Mouse (Mus musculus): ENCODE data around the gene Zfhx3. TPM values are rescaled to one million over a fixed set of nuclear protein-coding genes. Genes with fewer than 3 reads are reported as not detected.
A peak's percentile ranks its signal among the peaks of the same experiment; 100 is the strongest.

Gene Zfhx3
- polyA plus RNA-seq, 1 experiment = 2.5 TPM

DNA sequence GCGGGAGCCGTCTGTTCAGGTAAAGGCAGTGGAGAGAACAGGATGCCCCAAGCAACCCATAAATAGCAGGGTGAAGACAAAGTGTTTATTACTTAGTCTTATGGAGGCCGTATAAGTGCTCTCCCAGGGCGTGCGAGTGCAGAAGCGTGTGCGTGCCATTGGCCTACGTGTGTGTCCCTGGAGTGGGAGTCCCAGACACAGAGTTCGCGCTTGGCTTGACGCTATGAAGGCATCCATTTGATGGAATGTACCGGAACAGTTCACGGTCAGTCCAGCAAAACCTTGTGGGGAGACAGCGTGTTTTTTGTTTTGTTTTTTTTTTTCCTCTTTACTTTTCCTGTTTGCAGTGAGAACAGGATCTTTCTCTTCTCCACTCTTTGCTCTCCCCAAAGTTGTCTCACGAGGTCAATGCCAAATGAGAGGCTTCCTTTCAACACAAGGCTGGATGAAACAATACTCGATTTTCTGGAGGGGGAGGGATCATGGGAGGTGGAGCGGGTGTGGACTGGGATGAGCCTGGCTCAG, 732.6 kb downstream of the Zfhx3 start:
- Histone ChIP-seq H3K4me1 (ENCODE audit: control insufficient read depth, insufficient read depth, low read length) (no peaks in the 10 kb centered on the region), H3K36me3 (ENCODE audit: control insufficient read depth, insufficient read depth, low read length) (no peaks in the 10 kb centered on the region), H3K4me3 (ENCODE audit: insufficient read depth, low read depth, low read length) (no peak overlapping the region), H3K27me3 (replicated peaks; ENCODE audit: control insufficient read depth, insufficient read depth, low read length) (no peaks in the 10 kb centered on the region), H3K27ac (ENCODE audit: insufficient read depth, low read depth, low read length) (no peak overlapping the region)
- no peak for TF ChIP-seq CTCF (conservative IDR thresholded peaks at IDR 0.05; ENCODE audit: insufficient read depth, insufficient read length, low read depth, low read length)
- TF ChIP-seq POLR2A (IDR thresholded peaks at IDR 0.05; ENCODE audit: low read depth, low read length) = no peak
- 27% methylated on average over 17 of the region's 17 CpGs for WGBS
- no peak for DNase-seq

DNA sequence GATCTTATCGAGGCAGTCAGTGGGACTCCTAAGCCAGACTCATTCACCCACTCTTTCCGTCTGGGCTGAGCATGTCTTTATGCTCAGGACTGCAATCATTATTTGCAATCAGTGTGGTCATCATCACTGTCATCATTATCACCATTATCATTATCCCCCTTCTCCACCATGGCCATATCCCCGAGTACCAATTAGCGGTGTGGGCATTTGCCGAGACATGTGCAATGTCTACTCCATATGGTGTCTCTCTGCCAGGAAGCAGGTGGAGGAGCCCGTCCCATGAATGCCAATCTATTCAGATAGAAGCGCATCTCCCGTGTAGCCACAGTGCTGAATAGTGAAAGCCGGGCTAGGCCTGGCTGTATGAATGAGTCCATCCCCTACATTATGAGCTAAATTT, 747.2 kb downstream of the Zfhx3 start:
- Histone ChIP-seq H3K4me3 (ENCODE audit: insufficient read depth, low read depth, low read length) (no peak overlapping the region), H3K27ac (ENCODE audit: insufficient read depth, low read depth, low read length) (no peak overlapping the region), H3K4me1 (ENCODE audit: control insufficient read depth, insufficient read depth, low read length) (peaks cover 6% of the 10 kb centered on the region), H3K36me3 (ENCODE audit: control insufficient read depth, insufficient read depth, low read length) (no peaks in the 10 kb centered on the region), H3K27me3 (replicated peaks; ENCODE audit: control insufficient read depth, insufficient read depth, low read length) (no peaks in the 10 kb centered on the region)
- WGBS = 93% methylated on average over 9 of the region's 9 CpGs
- DNase-seq = no peak
- TF ChIP-seq CTCF (conservative IDR thresholded peaks at IDR 0.05; ENCODE audit: insufficient read depth, insufficient read length, low read depth, low read length) (no peak), POLR2A (IDR thresholded peaks at IDR 0.05; ENCODE audit: low read depth, low read length) (no peak)

DNA sequence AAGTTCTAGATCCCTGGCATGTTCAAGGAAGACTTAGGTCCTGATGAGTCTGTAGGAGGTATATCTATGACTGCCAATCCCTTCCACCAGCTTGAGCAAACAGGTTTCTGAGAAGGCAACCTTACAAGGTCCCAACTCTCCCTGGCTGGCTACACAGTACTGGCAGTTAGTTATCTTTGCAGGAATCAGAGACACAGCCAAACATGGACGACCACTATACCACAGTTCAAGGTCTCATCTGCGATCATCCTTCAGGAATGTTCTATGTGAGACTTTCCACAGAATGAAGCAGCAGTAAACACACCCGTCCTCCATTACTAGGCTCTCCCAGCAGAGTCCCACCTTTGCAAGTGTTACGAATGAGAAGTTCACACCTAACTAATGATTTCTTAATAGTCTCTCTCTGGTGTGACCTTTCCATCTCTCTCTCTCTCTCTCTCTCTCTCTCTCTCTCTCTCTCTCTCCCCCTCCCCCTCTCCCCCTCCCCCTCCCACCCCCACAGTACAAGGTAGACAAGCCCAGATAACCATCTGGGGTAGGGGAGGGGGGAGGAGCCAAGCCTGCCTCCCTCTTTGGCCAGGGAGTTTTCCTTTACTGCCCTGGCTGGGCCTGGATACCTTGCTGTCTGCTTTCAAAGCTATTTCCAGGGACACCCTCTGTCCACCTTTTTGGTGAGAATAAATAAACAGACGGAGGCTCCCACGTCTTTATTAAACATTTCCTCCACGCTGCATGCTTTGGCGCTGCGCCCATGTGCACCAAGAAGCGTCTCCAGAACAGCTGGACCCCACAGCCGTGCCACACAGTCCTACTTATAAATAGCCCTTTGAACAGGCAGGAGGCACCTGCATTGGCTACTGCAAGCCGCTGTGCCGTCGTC, 748.4 kb downstream of the Zfhx3 start:
- Histone ChIP-seq H3K36me3 (ENCODE audit: control insufficient read depth, insufficient read depth, low read length) (no peaks in the 10 kb centered on the region), H3K27me3 (replicated peaks; ENCODE audit: control insufficient read depth, insufficient read depth, low read length) (no peaks in the 10 kb centered on the region), H3K4me1 (ENCODE audit: control insufficient read depth, insufficient read depth, low read length) (peaks cover 6% of the 10 kb centered on the region), H3K27ac (ENCODE audit: insufficient read depth, low read depth, low read length) (no peak overlapping the region), H3K4me3 (ENCODE audit: insufficient read depth, low read depth, low read length) (no peak overlapping the region)
- WGBS = 19% methylated on average over 14 of the region's 14 CpGs
- DNase-seq = peak; percentile 38
- no peak for TF ChIP-seq CTCF (conservative IDR thresholded peaks at IDR 0.05; ENCODE audit: insufficient read depth, insufficient read length, low read depth, low read length)
- TF ChIP-seq POLR2A (IDR thresholded peaks at IDR 0.05; ENCODE audit: low read depth, low read length) = no peak

DNA sequence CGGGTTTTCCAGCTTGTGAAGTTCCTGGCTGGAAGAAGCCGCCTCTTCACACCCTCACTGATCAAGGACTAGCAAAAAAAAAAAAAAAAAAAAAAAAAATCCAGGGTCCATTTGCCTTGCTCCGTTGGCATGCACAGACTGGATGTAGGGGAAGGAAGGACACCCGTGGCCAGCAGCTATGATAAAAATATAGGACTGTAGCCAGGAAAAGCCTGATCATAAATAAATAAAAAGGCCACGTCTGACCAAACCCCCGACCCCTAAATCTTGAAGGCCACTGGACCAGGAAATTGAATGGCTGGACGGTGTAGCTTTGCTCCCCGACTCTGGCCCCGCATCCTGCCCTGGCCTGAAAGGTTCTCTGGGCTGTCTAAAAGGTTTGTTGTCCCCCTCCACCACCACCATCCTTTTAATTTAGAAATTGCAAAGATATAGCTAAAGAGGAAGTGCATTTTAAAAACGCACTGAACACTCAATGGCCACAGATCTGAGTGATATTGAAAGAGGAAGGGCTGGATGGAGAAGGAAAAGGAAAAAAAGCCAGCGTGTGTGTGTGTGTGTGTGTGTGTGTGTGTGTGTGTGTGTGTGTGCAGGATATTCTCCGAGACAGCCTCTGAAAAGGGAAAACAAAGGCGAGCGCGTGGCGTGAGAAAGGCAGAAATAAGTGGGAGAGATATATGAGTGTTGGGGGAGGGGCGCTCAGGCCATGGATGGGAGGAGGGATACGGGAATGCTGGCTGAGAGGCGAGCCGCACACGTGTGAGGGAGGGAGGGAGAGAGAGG, 749.2 kb downstream of the Zfhx3 start:
- Histone ChIP-seq H3K4me1 (ENCODE audit: control insufficient read depth, insufficient read depth, low read length) (peaks cover 6% of the 10 kb centered on the region), H3K4me3 (ENCODE audit: insufficient read depth, low read depth, low read length) (peak overlapping the region; percentile 31), H3K27ac (ENCODE audit: insufficient read depth, low read depth, low read length) (0 out of 2 replicates have a peak overlapping the region, but pooled peaks have one; percentile 41), H3K36me3 (ENCODE audit: control insufficient read depth, insufficient read depth, low read length) (no peaks in the 10 kb centered on the region), H3K27me3 (replicated peaks; ENCODE audit: control insufficient read depth, insufficient read depth, low read length) (no peaks in the 10 kb centered on the region; the same call in 1 of the 2 replicates)
- TF ChIP-seq POLR2A (IDR thresholded peaks at IDR 0.05; ENCODE audit: low read depth, low read length) (no peak), CTCF (conservative IDR thresholded peaks at IDR 0.05; ENCODE audit: insufficient read depth, insufficient read length, low read depth, low read length) (no peak)
- peak; percentile 60 for DNase-seq
- WGBS = 6% methylated on average over 20 of the region's 21 CpGs

DNA sequence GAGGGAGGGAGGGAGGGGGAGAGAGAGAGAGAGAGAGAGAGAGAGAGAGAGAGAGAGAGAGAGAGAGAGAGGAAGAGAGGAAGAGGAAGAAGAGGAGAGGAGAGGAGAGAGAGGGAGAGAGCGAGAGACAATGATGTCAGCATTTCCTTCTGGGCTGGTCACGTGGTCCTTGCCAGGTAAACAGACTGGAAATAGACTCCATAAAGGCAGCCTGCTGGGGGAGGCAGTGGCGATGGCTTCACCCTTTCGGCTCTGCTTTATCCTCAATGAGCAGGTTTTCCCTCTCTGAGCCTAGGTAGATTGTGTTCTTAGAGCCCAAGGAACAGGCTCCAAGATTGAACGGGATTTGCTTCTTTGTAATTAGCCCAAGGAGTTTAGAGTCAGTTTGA, 749.8 kb downstream of the Zfhx3 start:
- Histone ChIP-seq H3K36me3 (ENCODE audit: control insufficient read depth, insufficient read depth, low read length) (no peaks in the 10 kb centered on the region), H3K4me3 (ENCODE audit: insufficient read depth, low read depth, low read length) (peak overlapping the region; percentile 31), H3K4me1 (ENCODE audit: control insufficient read depth, insufficient read depth, low read length) (peaks cover 6% of the 10 kb centered on the region), H3K27me3 (replicated peaks; ENCODE audit: control insufficient read depth, insufficient read depth, low read length) (no peaks in the 10 kb centered on the region; the same call in 1 of the 2 replicates), H3K27ac (ENCODE audit: insufficient read depth, low read depth, low read length) (no peak overlapping the region)
- WGBS = 10% methylated on average over 5 of the region's 5 CpGs
- TF ChIP-seq POLR2A (IDR thresholded peaks at IDR 0.05; ENCODE audit: low read depth, low read length) (no peak), CTCF (conservative IDR thresholded peaks at IDR 0.05; ENCODE audit: insufficient read depth, insufficient read length, low read depth, low read length) (no peak)
- peak; percentile 44 for DNase-seq

DNA sequence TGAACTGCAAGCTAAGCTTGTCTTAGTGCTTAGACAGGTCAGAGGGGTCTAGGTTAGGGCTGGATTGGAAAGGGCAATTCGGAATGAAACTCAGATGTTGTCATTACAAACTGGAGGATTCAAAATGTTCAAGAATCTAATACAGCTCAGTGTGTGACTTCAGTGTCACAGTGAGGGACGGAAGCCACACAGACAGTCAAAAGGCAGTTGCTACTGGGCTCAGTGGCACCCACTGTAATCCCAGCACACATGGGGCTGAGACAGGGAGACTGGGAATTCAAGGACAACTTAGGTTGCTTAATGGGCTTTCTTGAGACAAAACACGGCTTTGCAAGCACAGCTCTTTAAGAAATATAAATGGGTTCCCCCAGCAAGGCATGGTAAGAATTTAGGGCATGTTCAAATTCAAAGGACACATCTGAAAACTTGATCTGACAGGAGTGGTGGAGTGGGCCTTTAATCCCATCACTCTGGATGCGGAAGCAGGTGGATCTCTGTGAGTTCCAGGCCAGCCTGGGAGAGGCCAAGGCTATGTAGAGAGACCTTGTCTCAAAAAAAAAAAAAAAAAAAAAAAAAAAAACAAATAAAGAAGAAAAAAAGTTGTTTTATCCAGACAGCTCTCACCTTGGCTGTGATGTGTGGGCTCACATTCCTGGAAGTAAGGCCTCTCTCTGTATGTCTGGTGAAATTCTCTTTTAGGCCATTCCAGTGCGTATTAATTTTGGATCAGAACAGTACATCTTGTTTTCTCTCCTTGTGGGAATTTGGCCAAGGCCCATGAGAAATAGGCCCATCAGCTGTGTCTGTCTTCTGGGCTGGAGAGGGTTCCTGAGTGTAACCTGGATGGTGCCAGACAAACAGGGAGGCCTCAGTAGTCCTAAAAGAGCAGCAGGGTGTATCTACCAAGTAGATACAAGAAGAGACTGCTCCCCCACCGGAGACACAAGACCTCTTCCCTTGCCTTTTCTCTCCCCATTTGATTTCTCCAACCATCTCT, 750.5 kb downstream of the Zfhx3 start:
- TF ChIP-seq POLR2A (IDR thresholded peaks at IDR 0.05; ENCODE audit: low read depth, low read length) = no peak
- TF ChIP-seq CTCF (conservative IDR thresholded peaks at IDR 0.05; ENCODE audit: insufficient read depth, insufficient read length, low read depth, low read length) = no peak

More for the DNA sequence above, 750.5 kb downstream of the Zfhx3 start:
- H3K27me3 ChIP-seq (replicated peaks; ENCODE audit: control insufficient read depth, insufficient read depth, low read length) = no peaks in the 10 kb centered on the region; the same call in 1 of the 2 replicates
- no peak overlapping the region for H3K4me3 ChIP-seq (ENCODE audit: insufficient read depth, low read depth, low read length)
- no peaks in the 10 kb centered on the region for H3K36me3 ChIP-seq (ENCODE audit: control insufficient read depth, insufficient read depth, low read length)
- 0 out of 2 replicates have a peak overlapping the region, but pooled peaks have one; percentile 13 for H3K27ac ChIP-seq (ENCODE audit: insufficient read depth, low read depth, low read length)
- no peak for DNase-seq
- H3K4me1 ChIP-seq (ENCODE audit: control insufficient read depth, insufficient read depth, low read length) = peaks cover 6% of the 10 kb centered on the region
- 85% methylated on average over 6 of the region's 6 CpGs for WGBS

Data from kidney, adult 2 months (tissue).